Mouse (Mus musculus): ENCODE measurements around the gene Smagp. TPM values are rescaled to one million over a fixed set of nuclear protein-coding genes. Genes with fewer than 3 reads are reported as not detected.

Smagp gene
- polyA plus RNA-seq, 1 experiment: 29.4 TPM

DNA sequence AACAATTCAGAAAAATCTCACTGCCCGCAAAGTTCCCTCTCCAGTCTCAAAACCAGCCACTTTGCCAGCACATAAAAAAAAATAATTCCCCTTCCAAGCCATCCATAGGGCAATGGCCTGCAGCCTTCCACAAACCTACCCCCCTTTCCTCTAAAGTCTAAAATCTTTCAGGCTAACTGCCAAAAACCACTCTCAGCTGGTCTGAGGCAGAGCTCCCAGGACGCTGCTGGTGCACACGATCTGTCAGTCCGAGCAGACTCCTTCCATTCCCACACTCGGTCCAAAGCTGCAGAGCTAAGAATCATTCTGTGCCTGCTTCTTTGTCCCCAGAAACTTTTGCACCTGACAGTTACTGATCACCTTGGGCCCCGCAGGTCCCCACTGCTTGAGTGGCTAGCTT is 62.8 kb downstream of the Smagp start:
- Histone ChIP-seq H3K27ac (replicated peaks; ENCODE audit: low read depth, low read length) (peak overlapping the region; percentile 1; the same call in 1 of the 2 replicates), H3K4me3 (ENCODE audit: insufficient read depth, low read depth, low read length) (no peak overlapping the region), H3K4me1 (ENCODE audit: control insufficient read depth, insufficient read depth, insufficient read length, low read length) (0 out of 2 replicates have a peak, but pooled peaks cover 3% of the 10 kb centered on the region)

Other genes with a start within 250 kb of the Smagp start
- gene Gm5475, start 214.8 kb downstream of the Smagp start, polyA plus RNA-seq (2012; ENCODE audit: insufficient read depth, insufficient read length, missing spikeins): not detected in 2 replicates
- 14.2 and 24.7 TPM in 2 replicates for gene Slc11a2, start 211.9 kb downstream of the Smagp start, polyA plus RNA-seq (2012; ENCODE audit: insufficient read depth, insufficient read length, missing spikeins)
- 589 and 634 TPM in 2 replicates for gene Letmd1, start 167.9 kb downstream of the Smagp start, polyA plus RNA-seq (2012; ENCODE audit: insufficient read depth, insufficient read length, missing spikeins)
- gene Csrnp2, start 141.5 kb downstream of the Smagp start, polyA plus RNA-seq (2012; ENCODE audit: insufficient read depth, insufficient read length, missing spikeins): 1.5 and 1.7 TPM in 2 replicates
- gene Tfcp2, start 84.9 kb downstream of the Smagp start, polyA plus RNA-seq (2012; ENCODE audit: insufficient read depth, insufficient read length, missing spikeins): 7.2 and 11.7 TPM in 2 replicates
- gene Pou6f1, start 37.0 kb downstream of the Smagp start, polyA plus RNA-seq (2012; ENCODE audit: insufficient read depth, insufficient read length, missing spikeins): 9.6 and 16.4 TPM in 2 replicates
- gene Dazap2, start 21.6 kb downstream of the Smagp start, polyA plus RNA-seq (2012; ENCODE audit: insufficient read depth, insufficient read length, missing spikeins): 128 and 130 TPM in 2 replicates
- 0.79 and 1.4 TPM in 2 replicates for gene Bin2, start 32.6 kb upstream of the Smagp start, polyA plus RNA-seq (2012; ENCODE audit: insufficient read depth, insufficient read length, missing spikeins)
- 19.3 and 22.2 TPM in 2 replicates for gene Cela1, start 51.0 kb upstream of the Smagp start, polyA plus RNA-seq (2012; ENCODE audit: insufficient read depth, insufficient read length, missing spikeins)
- gene Galnt6, start 92.4 kb upstream of the Smagp start, polyA plus RNA-seq (2012; ENCODE audit: insufficient read depth, insufficient read length, missing spikeins): not detected in 2 replicates
- gene Slc4a8, start 124.8 kb upstream of the Smagp start, polyA plus RNA-seq (2012; ENCODE audit: insufficient read depth, insufficient read length, missing spikeins): 0.91 and 3.2 TPM in 2 replicates
- 1.3 TPM in 1 of 2 replicates, not detected in the other for gene Scn8a, start 232.9 kb upstream of the Smagp start, polyA plus RNA-seq (2012; ENCODE audit: insufficient read depth, insufficient read length, missing spikeins)